Mouse (Mus musculus) neural tube, embryonic 13.5 days (tissue): ENCODE results near the gene Psrc1. TPM values are rescaled to one million over a fixed set of nuclear protein-coding genes. Genes with fewer than 3 reads are reported as not detected.

Experiments
- ATAC-seq: fragments of 200-750 bp; cut with Nextera tagmentation; 2 replicates; pipeline ENCODE4 v1.8.0; 2017; ENCODE audit warnings: low read depth, mild to moderate bottlenecking, moderate TSS enrichment, moderate library complexity
- H3K27ac ChIP-seq: fragments of 300-500 bp; sonication (generic); replicated peaks from 2 replicates; pipeline ENCODE4 v1.5.1; 2015; ENCODE audit warnings: moderate library complexity, mild to moderate bottlenecking, inconsistent platforms
- H3K27me3 ChIP-seq: fragments of 300-500 bp; sonication (generic); 2 replicates; pipeline ENCODE4 v1.6.1; 2015; ENCODE audit warnings: mild to moderate bottlenecking, inconsistent platforms
- H3K36me3 ChIP-seq: fragments of 300-500 bp; sonication (generic); 2 replicates; pipeline ENCODE4 v1.6.1; 2015; ENCODE audit warnings: mild to moderate bottlenecking, inconsistent platforms
- H3K4me1 ChIP-seq: fragments of 300-500 bp; sonication (generic); replicated peaks from 2 replicates; pipeline ENCODE4 v1.6.1; 2015; ENCODE audit warnings: inconsistent platforms
- H3K4me2 ChIP-seq: fragments of 300-500 bp; sonication (generic); 2 replicates; pipeline ENCODE4 v1.6.1; 2015; ENCODE audit warnings: inconsistent platforms, mild to moderate bottlenecking, moderate library complexity
- H3K4me3 ChIP-seq: fragments of 300-500 bp; sonication (generic); 2 replicates; pipeline ENCODE4 v1.5.1; 2015; ENCODE audit warnings: mild to moderate bottlenecking, inconsistent platforms
- H3K9ac ChIP-seq: fragments of 300-500 bp; sonication (generic); 2 replicates; pipeline ENCODE4 v1.6.1; 2015; ENCODE audit warnings: moderate library complexity, mild to moderate bottlenecking, inconsistent platforms
- H3K9me3 ChIP-seq: fragments of 300-500 bp; sonication (generic); 2 replicates; pipeline ENCODE4 v1.6.1; 2016; ENCODE audit warnings: inconsistent platforms
- WGBS: fragments of 180-500 bp; shearing (Covaris S2); methylation state at CpG from one replicate; pipeline ENCODE4 v1.1.7; 2015; 5-methylcytosine and 5-hydroxymethylcytosine counted together
- polyA plus RNA-seq: library from polyadenylated mRNA; unstranded; fragments of >200 nt; fragmentation: Nextera tagmentation; extraction: Ambion mirVana; gene quantifications from 2 replicates; pipeline ENCODE4 v1.2.1, GENCODE M21; 2015

Gene Psrc1
- polyA plus RNA-seq, 1 experiment from 2014 or later = 10.9 TPM

DNA sequence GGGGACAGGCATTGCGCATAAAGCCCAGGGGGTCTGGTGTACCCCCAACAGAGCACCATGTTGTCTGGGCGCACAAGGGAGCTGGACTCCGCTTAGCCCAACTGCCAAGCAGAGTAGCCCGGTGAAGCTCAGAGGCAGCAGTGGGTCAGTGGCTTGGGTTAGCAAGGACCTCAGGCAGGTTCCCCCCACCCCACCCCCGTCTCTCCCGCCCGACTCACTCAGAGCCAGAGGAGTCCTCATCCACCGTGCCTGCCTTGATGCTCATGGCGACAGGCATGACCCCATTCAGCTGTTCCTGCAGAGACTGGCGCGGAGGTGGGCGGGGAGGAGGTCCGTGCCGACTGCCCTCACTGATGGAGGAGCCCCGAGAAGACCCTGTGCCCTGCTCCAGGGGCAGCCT is 9.2 kb downstream of the Psrc1 start:
- 47% methylated on average over 15 of the region's 15 CpGs for WGBS
- Histone ChIP-seq H3K36me3 (peaks cover 68% of the 10 kb centered on the region), H3K27me3 (no peaks in the 10 kb centered on the region), H3K9ac (0 out of 2 replicates have a peak overlapping the region, but pooled peaks have one; percentile 17), H3K4me1 (peaks cover 11% of the 10 kb centered on the region; the same call in 1 of the 2 replicates), H3K4me3 (no peak overlapping the region), H3K27ac (peak overlapping the region; percentile 9; the same call in 1 of the 2 replicates), H3K4me2 (no peak overlapping the region), H3K9me3 (no peaks in the 10 kb centered on the region)
- no peak for ATAC-seq

DNA sequence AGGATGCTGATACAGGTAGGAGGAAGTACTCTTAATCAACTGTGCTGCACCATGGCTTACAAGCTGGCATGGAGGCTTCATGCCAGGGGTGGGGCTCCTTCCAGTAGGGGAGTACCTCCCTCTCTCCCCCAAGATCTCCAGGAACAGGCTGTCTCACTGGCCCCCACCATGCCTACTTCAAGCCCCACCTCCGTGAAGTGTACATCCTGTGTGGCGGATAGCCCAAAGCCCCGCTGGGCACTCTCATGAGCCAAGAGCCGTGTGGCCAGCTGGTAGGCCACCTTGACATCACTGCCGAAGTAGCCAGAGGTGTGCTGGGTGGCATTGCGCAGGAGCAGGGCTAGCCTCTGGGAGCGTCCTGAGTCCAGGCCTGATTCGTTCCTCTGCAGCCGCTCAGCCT is 14.6 kb downstream of the Psrc1 start:
- 97% methylated on average over 9 of the region's 9 CpGs for WGBS

GRCm38 (mm10) chr3:108400442-108400841 is 16.8 kb downstream of the Psrc1 start:
- Histone ChIP-seq H3K4me2 (no peak overlapping the region), H3K36me3 (peaks cover 98% of the 10 kb centered on the region), H3K9ac (no peak overlapping the region), H3K4me1 (peaks cover 25% of the 10 kb centered on the region), H3K9me3 (no peaks in the 10 kb centered on the region), H3K27ac (no peak overlapping the region), H3K4me3 (no peak overlapping the region), H3K27me3 (no peaks in the 10 kb centered on the region)
- 93% methylated on average over 5 of the region's 5 CpGs for WGBS
- no peak for ATAC-seq

More for the DNA sequence above, 14.6 kb downstream of the Psrc1 start:
- Histone ChIP-seq H3K27me3 (no peaks in the 10 kb centered on the region), H3K9me3 (no peaks in the 10 kb centered on the region), H3K36me3 (peaks cover 98% of the 10 kb centered on the region), H3K4me1 (peaks cover 14% of the 10 kb centered on the region), H3K9ac (no peak overlapping the region), H3K27ac (no peak overlapping the region), H3K4me2 (no peak overlapping the region), H3K4me3 (no peak overlapping the region)
- ATAC-seq = no peak

DNA sequence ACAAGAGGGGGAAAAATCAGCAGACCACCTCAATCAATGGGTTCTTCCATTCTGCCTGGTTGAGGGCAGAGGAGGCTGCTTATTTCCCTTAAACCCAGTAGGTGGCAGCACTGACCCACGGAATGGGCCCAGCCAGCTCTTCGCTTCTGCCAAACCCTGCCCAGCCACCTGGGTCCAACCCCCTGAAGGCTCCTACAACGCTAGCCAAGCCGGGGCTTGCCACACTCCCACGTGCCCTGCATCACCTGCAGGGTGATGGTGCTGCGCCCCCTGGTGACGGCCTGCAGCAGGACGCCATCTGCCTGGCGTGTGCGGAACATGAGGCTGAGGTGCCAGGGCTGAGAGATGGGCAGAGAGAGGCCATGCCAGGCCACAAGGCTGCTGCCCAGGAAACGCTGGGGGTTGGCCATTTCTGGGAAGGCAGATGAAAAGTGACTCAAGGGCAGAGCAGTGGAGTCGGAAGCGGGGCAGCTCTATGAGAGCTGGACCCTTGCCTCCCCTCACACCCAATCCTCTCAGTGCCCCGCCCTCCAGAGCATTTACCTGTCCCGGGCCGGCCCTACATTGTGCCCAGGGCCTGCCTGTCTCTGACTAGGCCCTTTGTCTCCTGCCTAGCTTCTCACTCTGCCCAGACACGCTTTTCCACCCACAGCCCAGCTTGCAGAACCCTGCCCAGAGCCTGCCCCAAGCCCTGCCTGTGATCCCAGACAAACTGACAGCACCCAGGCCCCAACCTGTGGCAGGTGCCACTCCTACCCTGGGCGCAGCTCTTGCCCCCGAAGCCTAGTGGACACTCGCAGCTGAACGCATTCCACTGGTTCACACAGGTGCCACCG is 18.3 kb downstream of the Psrc1 start:
- ATAC-seq = peak; percentile 88
- no peak overlapping the region for H3K4me3 ChIP-seq
- WGBS = 35% methylated on average over 22 of the region's 22 CpGs
- H3K36me3 ChIP-seq = peaks cover 97% of the 10 kb centered on the region
- peaks cover 39% of the 10 kb centered on the region for H3K4me1 ChIP-seq
- no peaks in the 10 kb centered on the region for H3K27me3 ChIP-seq
- peak overlapping the region; percentile 67 for H3K27ac ChIP-seq
- no peak overlapping the region for H3K4me2 ChIP-seq
- no peaks in the 10 kb centered on the region for H3K9me3 ChIP-seq
- no peak overlapping the region for H3K9ac ChIP-seq

DNA sequence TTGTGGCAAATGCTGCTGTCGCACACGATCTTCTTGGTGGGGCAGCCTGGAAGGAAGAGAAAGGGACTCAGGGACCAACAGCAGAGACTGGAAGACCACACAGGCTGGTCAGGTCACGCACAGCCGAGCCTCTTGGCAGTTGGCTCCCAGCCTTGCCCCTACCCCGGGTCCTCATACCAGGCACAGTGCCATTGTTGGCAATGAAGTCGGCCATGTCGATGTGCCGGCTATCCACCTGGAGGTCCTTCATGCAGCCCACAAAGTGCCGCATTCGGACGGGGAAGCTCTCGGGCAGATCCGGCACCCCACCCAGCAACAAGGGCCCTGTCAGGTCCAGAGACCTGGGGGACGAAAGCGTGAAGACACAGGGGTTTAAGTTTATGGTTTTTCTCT is 18.9 kb downstream of the Psrc1 start:
- WGBS = 81% methylated on average over 15 of the region's 15 CpGs
- Histone ChIP-seq H3K27me3 (no peaks in the 10 kb centered on the region), H3K4me2 (no peak overlapping the region), H3K4me1 (peaks cover 45% of the 10 kb centered on the region), H3K36me3 (peaks cover 96% of the 10 kb centered on the region), H3K9me3 (no peaks in the 10 kb centered on the region), H3K9ac (no peak overlapping the region), H3K27ac (peak overlapping the region; percentile 67), H3K4me3 (no peak overlapping the region)
- ATAC-seq = peak; percentile 5; the same call in 1 of the 2 replicates

DNA sequence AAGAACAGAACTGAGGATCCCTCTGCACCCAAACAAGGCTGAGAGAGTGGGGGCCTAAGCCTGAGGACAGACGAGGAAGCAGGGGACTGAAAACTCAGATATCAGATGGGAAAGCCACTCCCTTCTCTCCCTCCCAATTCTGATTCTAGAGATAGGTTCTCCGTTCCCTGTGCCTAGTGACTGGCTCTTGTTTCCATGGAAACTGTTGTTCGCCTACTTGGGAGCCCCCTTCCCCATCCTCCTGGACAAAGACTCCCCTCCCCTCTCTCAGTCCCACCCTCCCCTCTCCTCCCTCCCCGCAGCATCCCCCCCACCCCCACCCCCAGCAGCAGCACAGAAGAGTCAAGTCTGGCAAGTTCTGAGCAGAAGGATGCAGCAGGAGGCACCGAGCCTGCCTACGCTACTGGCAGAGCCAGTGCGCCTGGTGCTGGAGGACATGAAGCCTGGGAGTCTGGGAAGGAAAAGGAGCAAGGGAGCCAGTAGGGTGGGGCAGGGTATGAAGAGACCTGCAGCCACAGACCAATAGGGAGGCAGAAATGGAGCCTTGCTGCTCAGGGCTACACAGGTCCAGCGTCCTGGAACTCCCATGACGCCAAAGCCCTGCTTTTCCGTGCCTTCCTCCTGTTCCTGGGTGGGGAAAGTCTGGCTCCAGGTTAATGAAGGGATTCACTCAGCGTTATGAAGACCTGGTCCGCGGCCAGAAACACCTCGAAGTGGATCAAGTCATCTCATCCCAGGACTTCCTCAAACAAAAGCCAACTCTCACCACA is 22.1 kb downstream of the Psrc1 start:
- Histone ChIP-seq H3K9ac (peak overlapping the region; percentile 41; the same call in 1 of the 2 replicates), H3K4me3 (no peak overlapping the region), H3K9me3 (no peaks in the 10 kb centered on the region), H3K27me3 (no peaks in the 10 kb centered on the region), H3K4me2 (peak overlapping the region; percentile 20; the same call in 1 of the 2 replicates), H3K36me3 (peaks cover 70% of the 10 kb centered on the region), H3K4me1 (peaks cover 77% of the 10 kb centered on the region), H3K27ac (peak overlapping the region; percentile 74)
- WGBS = 34% methylated on average over 14 of the region's 14 CpGs
- no peak for ATAC-seq

- Histone ChIP-seq H3K9me3 (no peaks in the 10 kb centered on the region), H3K4me2 (peak overlapping the region; percentile 20; the same call in 1 of the 2 replicates), H3K9ac (peak overlapping the region; percentile 41; the same call in 1 of the 2 replicates), H3K27ac (peak overlapping the region; percentile 74), H3K4me1 (peaks cover 84% of the 10 kb centered on the region), H3K27me3 (no peaks in the 10 kb centered on the region), H3K4me3 (no peak overlapping the region), H3K36me3 (peaks cover 64% of the 10 kb centered on the region)
- 62% methylated on average over 24 of the region's 24 CpGs for whole genome bisulfite sequencing
- no peak for ATAC-seq
Observed at GRCm38 (mm10) chr3:108406306-108406885, 22.8 kb downstream of the Psrc1 start.

DNA sequence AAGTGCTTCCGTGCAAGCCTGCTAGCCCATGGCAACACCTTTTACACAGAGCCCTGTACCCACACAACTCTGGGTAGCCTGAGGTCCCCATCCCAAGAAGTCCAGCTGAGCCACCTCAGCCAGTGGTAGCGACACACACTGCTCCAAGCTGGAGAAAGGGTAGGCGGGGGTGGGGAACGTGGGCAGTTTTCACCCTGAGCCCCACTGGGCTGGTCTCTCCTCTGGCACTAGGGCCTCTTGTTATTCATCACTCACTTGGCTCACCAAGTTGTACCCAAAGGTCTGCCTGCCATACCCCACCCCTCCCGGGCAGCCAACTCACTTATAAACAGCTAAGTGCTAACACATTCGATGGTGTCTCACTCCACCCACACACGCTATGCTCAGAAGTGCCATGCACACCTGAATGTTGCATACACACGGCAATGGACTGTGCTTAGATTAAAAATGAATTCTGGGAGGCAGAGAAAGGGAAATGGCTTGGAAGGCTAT is 24.9 kb downstream of the Psrc1 start:
- no peaks in the 10 kb centered on the region for H3K27me3 ChIP-seq
- ATAC-seq = no peak
- 0 out of 2 replicates have a peak overlapping the region, but pooled peaks have one; percentile 4 for H3K4me3 ChIP-seq
- H3K9ac ChIP-seq = peak overlapping the region; percentile 41
- H3K27ac ChIP-seq = no peak overlapping the region; the same call in 1 of the 2 replicates
- H3K4me2 ChIP-seq = peak overlapping the region; percentile 72
- H3K36me3 ChIP-seq = peaks cover 62% of the 10 kb centered on the region
- WGBS = 85% methylated on average over 8 of the region's 8 CpGs
- H3K9me3 ChIP-seq = no peaks in the 10 kb centered on the region
- H3K4me1 ChIP-seq = peaks cover 85% of the 10 kb centered on the region

- peak; percentile 0 for ATAC-seq
- 10% methylated on average over 8 of the region's 8 CpGs for WGBS
- Histone ChIP-seq H3K36me3 (peaks cover 60% of the 10 kb centered on the region), H3K27me3 (no peaks in the 10 kb centered on the region), H3K4me3 (peak overlapping the region; percentile 46), H3K27ac (peak overlapping the region; percentile 96), H3K9ac (peak overlapping the region; percentile 86), H3K4me1 (peaks cover 96% of the 10 kb centered on the region), H3K4me2 (peak overlapping the region; percentile 72), H3K9me3 (no peaks in the 10 kb centered on the region)
Observed at GRCm38 (mm10) chr3:108409656-108410358, 26.2 kb downstream of the Psrc1 start.

- H3K4me1 ChIP-seq = peaks cover 96% of the 10 kb centered on the region
- WGBS = 8% methylated on average over 5 of the region's 5 CpGs
- peak overlapping the region; percentile 46 for H3K4me3 ChIP-seq
- H3K9ac ChIP-seq = peak overlapping the region; percentile 86
- H3K36me3 ChIP-seq = peaks cover 54% of the 10 kb centered on the region
- H3K9me3 ChIP-seq = no peaks in the 10 kb centered on the region
- ATAC-seq = peak; percentile 20
- H3K27ac ChIP-seq = peak overlapping the region; percentile 96
- no peaks in the 10 kb centered on the region for H3K27me3 ChIP-seq
- H3K4me2 ChIP-seq = peak overlapping the region; percentile 72
Observed at GRCm38 (mm10) chr3:108410359-108410714, 26.7 kb downstream of the Psrc1 start.

GRCm38 (mm10) chr3:108411026-108411753 is 27.6 kb downstream of the Psrc1 start:
- 24% methylated on average over 5 of the region's 5 CpGs for WGBS
- peaks cover 47% of the 10 kb centered on the region for H3K36me3 ChIP-seq
- no peak; the same call in 1 of the 2 replicates for ATAC-seq

More at GRCm38 (mm10) chr3:108411026-108411753, 27.6 kb downstream of the Psrc1 start:
- Histone ChIP-seq H3K9me3 (no peaks in the 10 kb centered on the region), H3K27ac (peak overlapping the region; percentile 96), H3K27me3 (no peaks in the 10 kb centered on the region), H3K4me1 (peaks cover 90% of the 10 kb centered on the region), H3K4me2 (peak overlapping the region; percentile 72), H3K9ac (peak overlapping the region; percentile 86), H3K4me3 (peak overlapping the region; percentile 46)
